Mouse (Mus musculus): ENCODE data around the gene Ppcdc. TPM values are rescaled to one million over a fixed set of nuclear protein-coding genes. Genes with fewer than 3 reads are reported as not detected.

Ppcdc gene
- 10.4 and 11.3 TPM in 2 replicates for polyA plus RNA-seq (2015; fragmentation: Nextera tagmentation; extraction: Ambion mirVana)

DNA sequence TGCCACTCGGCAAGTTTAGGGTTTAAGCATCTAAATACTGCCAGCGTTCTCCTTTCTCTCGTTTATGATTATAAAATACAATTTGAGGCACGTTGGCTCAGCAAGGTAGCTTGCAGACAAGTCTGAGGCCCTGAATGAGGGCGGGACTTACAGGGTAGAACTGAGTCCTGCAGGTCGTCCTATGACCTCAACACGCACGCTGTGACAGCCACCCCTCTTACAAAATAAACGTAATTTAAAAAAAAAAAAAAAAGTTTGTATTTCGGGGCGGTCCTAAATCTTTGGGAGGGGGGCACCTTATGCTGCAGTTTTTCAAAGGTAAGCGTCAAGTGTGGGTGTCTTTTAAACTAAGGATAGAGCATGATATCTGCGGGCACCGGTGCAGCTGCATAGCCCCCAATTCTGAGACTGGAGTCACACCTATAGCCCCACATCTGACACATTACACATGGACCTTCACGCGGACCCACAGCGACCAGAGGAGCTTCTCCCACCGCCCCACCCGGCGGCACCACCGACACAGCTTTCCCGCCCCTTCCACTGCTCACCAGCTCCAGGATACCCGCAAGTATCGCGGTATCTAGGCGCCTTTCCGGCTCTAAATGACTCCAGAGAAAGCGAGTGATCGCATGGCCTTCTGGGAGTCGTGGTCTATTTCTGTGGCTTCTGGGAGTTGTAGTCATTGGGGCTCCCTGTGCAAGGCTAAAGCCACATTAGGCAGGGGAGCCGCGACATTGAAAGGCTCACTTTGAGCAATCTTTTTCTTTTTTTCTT lies at the start of gene Ppcdc:
TSS of gene Ppcdc (minus strand) at position 603 of the 774 bp plus-strand sequence.
- peak within 1 kb of the TSS; percentile 78 for H3K4me2 ChIP-seq
- ATAC-seq (ENCODE audit: low read depth) = peak; percentile 96
- WGBS (ENCODE audit: insufficient replicate concordance) = 1% methylated on average over 32 of the region's 32 CpGs

DNA sequence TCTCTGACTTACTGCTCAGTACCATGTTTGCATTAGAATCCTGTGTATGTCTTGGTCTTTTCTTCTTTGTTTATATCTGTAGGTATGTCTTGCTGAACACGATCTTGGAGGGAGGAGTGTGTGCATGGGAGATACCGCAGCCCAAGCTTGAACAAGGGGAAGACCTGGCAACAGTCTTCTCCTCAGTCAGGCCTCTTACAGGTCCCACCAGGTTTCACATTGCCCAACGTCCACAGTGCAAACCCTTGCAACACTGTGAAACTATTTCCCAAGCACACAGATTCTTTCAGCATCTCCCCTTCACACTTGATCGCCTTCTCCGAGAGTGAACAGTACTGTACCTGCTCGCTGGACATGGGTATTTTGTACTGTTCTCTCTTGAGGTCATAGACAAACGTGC lies 47.9 kb upstream of the Ppcdc start:
- Histone ChIP-seq H3K4me3 (replicated peaks) (no peak overlapping the region), H3K27ac (no peak overlapping the region), H3K4me2 (no peak overlapping the region), H3K9me3 (replicated peaks) (no peaks in the 10 kb centered on the region), H3K36me3 (no peaks in the 10 kb centered on the region), H3K27me3 (peaks cover 25% of the 10 kb centered on the region), H3K4me1 (replicated peaks) (no peaks in the 10 kb centered on the region), H3K9ac (no peak overlapping the region)
- DNase-seq (no peak), ATAC-seq (ENCODE audit: low read depth) (no peak)
- 56% methylated on average over 7 of the region's 7 CpGs for WGBS (ENCODE audit: insufficient replicate concordance)

More for the DNA sequence above, at the start of gene Ppcdc:
- no peaks in the 10 kb centered on the region for H3K9me3 ChIP-seq (replicated peaks)
- H3K36me3 ChIP-seq = 0 out of 2 replicates have a peak, but pooled peaks cover 9% of the 10 kb centered on the region
- peak within 1 kb of the TSS; percentile 80 for H3K27ac ChIP-seq
- peak within 1 kb of the TSS; percentile 70 for H3K4me3 ChIP-seq (replicated peaks)
- H3K27me3 ChIP-seq = no peaks in the 10 kb centered on the region
- peak within 1 kb of the TSS; percentile 78 for H3K9ac ChIP-seq
- DNase-seq = peak; percentile 89
- peaks cover 41% of the 10 kb centered on the region for H3K4me1 ChIP-seq (replicated peaks)

DNA sequence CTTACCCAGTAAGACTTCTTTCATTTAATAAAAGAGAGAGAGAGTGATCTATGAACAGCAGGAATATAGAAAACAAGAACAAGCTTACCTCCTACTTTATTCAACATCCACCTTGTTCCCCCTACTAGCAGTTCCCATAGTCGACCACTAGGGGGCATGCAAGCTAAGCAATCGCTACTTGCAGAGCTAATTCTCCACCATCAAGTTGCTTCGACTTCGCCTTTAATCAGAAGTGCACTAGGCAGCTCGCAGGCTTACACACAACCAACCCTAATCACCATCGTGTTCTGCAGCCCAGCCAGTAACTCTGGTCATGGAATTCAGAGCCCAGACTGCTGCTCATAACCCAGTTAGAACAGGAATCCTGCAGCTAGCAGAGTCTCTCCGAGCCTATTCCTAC lies 45.9 kb upstream of the Ppcdc start:
- Histone ChIP-seq H3K4me3 (replicated peaks) (no peak overlapping the region), H3K36me3 (no peaks in the 10 kb centered on the region), H3K9ac (no peak overlapping the region), H3K27ac (no peak overlapping the region), H3K4me1 (replicated peaks) (no peaks in the 10 kb centered on the region), H3K27me3 (peaks cover 23% of the 10 kb centered on the region), H3K4me2 (no peak overlapping the region), H3K9me3 (replicated peaks) (no peaks in the 10 kb centered on the region)
- DNase-seq = peak; percentile 64
- ATAC-seq (ENCODE audit: low read depth) = no peak
- WGBS (ENCODE audit: insufficient replicate concordance) = 14% methylated on average over 7 of the region's 7 CpGs

DNA sequence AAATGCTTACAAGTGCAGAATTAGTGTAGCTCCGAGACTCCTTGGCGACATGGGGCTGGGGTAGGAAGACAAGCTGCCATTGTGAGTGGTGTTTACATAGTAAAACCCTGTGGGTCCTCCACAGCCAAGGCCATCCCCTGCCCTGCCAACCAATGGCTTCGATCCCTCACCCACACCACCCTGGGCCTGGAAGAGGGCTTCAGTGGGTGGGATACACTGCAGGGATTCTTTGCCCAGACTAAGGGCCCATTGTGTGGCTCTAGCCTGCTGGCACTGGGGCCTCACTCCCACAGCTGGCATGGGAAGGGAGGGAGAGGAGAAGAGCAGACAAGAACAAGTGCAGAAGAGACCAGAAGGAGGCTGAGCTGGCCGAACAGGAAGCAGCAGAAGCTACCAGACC lies 29.0 kb upstream of the Ppcdc start:
- H3K9ac ChIP-seq = no peak overlapping the region
- WGBS (ENCODE audit: insufficient replicate concordance) = 65% methylated on average over 4 of the region's 4 CpGs

DNA sequence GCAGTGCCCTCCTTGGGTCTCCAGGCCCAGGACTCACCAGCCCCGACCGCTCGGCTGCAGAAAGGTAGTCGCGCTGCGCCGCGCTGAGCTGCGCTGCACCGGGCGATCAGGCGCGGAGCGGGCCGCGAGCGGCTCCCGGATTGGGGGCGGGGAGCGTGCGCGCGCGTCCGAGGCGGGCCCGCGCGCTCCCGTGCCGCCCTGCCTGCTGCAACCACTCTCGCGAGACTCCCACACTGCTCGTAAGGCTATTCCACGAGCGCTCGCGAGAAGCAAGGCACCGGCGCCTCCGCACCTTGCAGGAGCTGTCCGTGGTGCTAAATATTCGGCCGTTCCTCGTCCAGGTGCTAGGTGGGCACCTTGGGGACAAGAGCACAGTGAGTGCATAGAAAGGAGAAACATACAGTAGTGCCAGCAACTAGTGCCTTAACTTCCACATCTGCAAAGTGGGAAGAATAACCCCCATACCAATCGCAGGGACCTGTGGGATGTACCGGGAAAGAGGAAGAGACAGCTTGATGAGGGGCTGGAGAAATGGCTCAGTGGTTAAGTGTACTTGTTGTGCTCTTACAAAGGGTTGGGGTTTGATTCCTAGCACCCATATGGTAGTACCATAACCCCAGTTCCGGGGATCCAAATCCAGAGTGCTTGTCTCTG lies 28.1 kb upstream of the Ppcdc start, which contains the start of gene Scamp5:
TSS of gene Scamp5 (minus strand) at position 165 of the 654 bp plus-strand sequence.
- peaks cover 26% of the 10 kb centered on the region for H3K27me3 ChIP-seq
- WGBS (ENCODE audit: insufficient replicate concordance) = 1% methylated on average over 48 of the region's 48 CpGs
- no peaks in the 10 kb centered on the region for H3K36me3 ChIP-seq
- peak within 1 kb of the TSS; percentile 61 for H3K4me3 ChIP-seq (replicated peaks)
- no peaks in the 10 kb centered on the region for H3K9me3 ChIP-seq (replicated peaks)
- H3K9ac ChIP-seq = peak within 1 kb of the TSS; percentile 62
- ATAC-seq (ENCODE audit: low read depth) (peak; percentile 74), DNase-seq (peak; percentile 67)
- peak within 1 kb of the TSS; percentile 70 for H3K4me2 ChIP-seq
- no peak within 1 kb of the TSS for H3K27ac ChIP-seq
- H3K4me1 ChIP-seq (replicated peaks) = peaks cover 29% of the 10 kb centered on the region

More for the DNA sequence above, 29.0 kb upstream of the Ppcdc start:
- no peak overlapping the region for H3K4me3 ChIP-seq (replicated peaks)
- no peaks in the 10 kb centered on the region for H3K9me3 ChIP-seq (replicated peaks)
- H3K4me2 ChIP-seq = no peak overlapping the region
- H3K27me3 ChIP-seq = peaks cover 26% of the 10 kb centered on the region
- H3K4me1 ChIP-seq (replicated peaks) = peaks cover 29% of the 10 kb centered on the region
- no peak for DNase-seq
- no peak for ATAC-seq (ENCODE audit: low read depth)
- H3K27ac ChIP-seq = no peak overlapping the region
- no peaks in the 10 kb centered on the region for H3K36me3 ChIP-seq

DNA sequence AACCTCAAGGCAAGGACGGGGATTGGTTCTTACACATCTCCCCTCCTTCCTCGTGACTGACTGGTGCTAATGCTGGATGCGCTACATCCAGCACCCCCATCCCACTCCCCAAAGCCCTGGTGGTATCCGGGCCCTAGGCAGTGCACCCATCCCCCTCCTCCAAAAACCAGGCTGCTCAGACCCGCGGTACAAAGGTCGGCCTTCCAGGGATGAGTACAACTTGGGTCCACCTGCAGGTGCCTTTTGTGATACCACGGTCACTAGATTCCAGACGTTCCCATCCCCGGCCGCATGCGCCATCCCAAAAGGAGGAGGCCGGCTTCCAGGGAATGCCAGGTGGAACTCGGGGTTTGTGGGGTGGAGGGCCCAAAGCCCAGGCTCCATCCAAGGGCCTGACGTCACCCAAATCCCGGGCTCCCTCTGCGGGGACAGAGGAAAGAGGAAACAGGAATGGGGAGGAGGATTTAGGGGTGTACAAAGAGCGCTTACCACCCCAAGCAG lies 27.4 kb upstream of the Ppcdc start:
- H3K27me3 ChIP-seq = peaks cover 26% of the 10 kb centered on the region
- peak; percentile 31 for ATAC-seq (ENCODE audit: low read depth)
- 8% methylated on average over 18 of the region's 18 CpGs for WGBS (ENCODE audit: insufficient replicate concordance)
- H3K27ac ChIP-seq = no peak overlapping the region
- peak overlapping the region; percentile 62 for H3K9ac ChIP-seq
- H3K4me3 ChIP-seq (replicated peaks) = peak overlapping the region; percentile 61
- H3K9me3 ChIP-seq (replicated peaks) = no peaks in the 10 kb centered on the region
- peak overlapping the region; percentile 70 for H3K4me2 ChIP-seq
- H3K36me3 ChIP-seq = no peaks in the 10 kb centered on the region
- peaks cover 29% of the 10 kb centered on the region for H3K4me1 ChIP-seq (replicated peaks)
- no peak for DNase-seq

DNA sequence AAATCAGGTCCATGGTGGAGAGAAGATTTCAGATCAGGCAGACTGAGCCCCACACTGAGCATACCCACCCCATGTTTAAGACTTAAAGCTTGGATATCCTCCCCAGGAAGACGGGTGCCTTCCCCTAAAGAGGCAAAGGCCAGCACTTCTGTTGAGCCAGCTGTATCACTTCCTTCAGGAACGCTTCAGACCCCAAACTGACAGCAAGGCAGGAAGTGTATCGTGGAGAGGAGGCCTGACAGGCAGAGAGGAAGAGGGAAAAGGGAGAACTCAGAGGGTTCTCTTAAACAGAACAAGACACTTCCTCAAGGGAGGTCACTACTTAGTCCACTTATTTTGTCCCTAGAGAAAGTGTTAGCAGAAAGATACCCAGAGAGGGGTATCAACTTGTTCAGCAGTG lies 26.2 kb upstream of the Ppcdc start:
- Histone ChIP-seq H3K27me3 (peaks cover 26% of the 10 kb centered on the region), H3K36me3 (no peaks in the 10 kb centered on the region), H3K9ac (no peak overlapping the region), H3K4me2 (0 out of 2 replicates have a peak overlapping the region, but pooled peaks have one; percentile 12), H3K4me3 (replicated peaks) (no peak overlapping the region), H3K9me3 (replicated peaks) (no peaks in the 10 kb centered on the region), H3K4me1 (replicated peaks) (peaks cover 29% of the 10 kb centered on the region), H3K27ac (no peak overlapping the region)
- DNase-seq (no peak), ATAC-seq (ENCODE audit: low read depth) (no peak)
- WGBS (ENCODE audit: insufficient replicate concordance) = 10% methylated on average over 3 of the region's 3 CpGs

DNA sequence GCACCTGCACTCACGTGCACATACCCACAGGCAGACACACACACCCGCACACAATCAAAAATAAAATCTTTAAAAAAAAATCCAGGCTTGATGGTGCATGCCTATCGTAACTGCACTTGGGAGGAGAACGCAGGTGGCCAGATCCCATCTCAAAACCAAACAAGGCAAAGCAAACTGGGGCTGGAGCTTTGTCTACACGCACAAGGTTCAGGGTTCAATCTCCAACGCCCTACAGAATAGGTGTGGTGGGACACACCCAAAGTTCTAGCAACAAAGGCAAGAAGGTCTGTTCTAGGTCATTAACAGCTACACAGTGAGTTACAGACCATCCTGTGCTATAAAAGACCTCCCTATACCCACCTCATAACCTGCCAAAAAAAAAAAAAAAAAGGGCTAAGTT lies 22.9 kb upstream of the Ppcdc start:
- H3K27ac ChIP-seq = no peak overlapping the region
- peaks cover 25% of the 10 kb centered on the region for H3K4me1 ChIP-seq (replicated peaks)
- no peak overlapping the region for H3K4me3 ChIP-seq (replicated peaks)
- no peak overlapping the region for H3K4me2 ChIP-seq
- 0 out of 2 replicates have a peak, but pooled peaks cover 3% of the 10 kb centered on the region for H3K36me3 ChIP-seq
- ATAC-seq (ENCODE audit: low read depth) (no peak), DNase-seq (no peak)
- H3K9ac ChIP-seq = no peak overlapping the region
- no peaks in the 10 kb centered on the region for H3K9me3 ChIP-seq (replicated peaks)
- peaks cover 19% of the 10 kb centered on the region for H3K27me3 ChIP-seq
- WGBS (ENCODE audit: insufficient replicate concordance) = 63% methylated on average over 6 of the region's 6 CpGs

DNA sequence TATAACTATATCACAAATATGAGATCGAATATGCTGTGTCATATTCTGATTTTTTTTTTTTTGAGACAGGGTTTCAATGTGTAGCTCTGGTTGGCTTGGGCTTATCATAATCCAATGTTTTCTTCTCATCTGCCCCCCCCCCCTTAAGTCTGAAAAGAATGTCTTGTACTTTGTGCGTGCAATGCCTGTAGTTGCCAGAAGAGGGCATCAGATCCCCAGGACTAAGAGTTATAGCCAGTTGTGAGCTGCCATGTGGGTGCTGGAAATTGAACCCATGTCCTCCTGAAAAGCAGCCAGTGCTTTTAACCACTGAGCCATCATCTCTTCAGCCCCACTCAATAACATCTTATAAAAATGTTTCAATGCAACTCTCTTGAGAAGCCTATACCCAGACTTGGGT lies 19.8 kb upstream of the Ppcdc start:
- no peak overlapping the region for H3K4me2 ChIP-seq
- no peak for ATAC-seq (ENCODE audit: low read depth)
- H3K36me3 ChIP-seq = 0 out of 2 replicates have a peak, but pooled peaks cover 3% of the 10 kb centered on the region
- no peaks in the 10 kb centered on the region for H3K27me3 ChIP-seq
- WGBS (ENCODE audit: insufficient replicate concordance) = 78% methylated on average over 2 of the region's 2 CpGs
- no peak overlapping the region for H3K9ac ChIP-seq
- H3K9me3 ChIP-seq (replicated peaks) = no peaks in the 10 kb centered on the region
- H3K4me1 ChIP-seq (replicated peaks) = no peaks in the 10 kb centered on the region
- H3K27ac ChIP-seq = no peak overlapping the region
- no peak overlapping the region for H3K4me3 ChIP-seq (replicated peaks)
- DNase-seq = no peak

DNA sequence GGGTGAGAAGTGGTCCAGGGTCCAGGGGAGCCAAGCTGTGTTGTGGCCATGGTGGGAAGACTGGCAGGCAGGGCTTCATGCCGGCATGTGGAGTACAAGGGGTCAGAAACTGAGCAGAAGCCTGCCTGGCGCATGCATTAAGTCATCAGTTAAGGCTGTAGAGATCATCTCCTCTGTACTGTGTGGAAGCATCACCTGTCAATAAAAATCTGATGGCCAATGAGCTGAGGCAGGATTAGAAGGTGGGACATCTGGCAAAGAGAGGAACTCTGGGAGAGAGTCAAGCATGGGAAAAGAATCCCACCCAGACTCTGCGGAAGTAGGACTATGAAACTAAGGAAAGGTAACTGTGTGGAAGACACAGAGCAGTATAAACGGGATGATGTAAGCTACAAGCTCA lies 13.6 kb upstream of the Ppcdc start:
- Histone ChIP-seq H3K36me3 (no peaks in the 10 kb centered on the region), H3K27ac (no peak overlapping the region), H3K9ac (no peak overlapping the region), H3K4me1 (replicated peaks) (no peaks in the 10 kb centered on the region), H3K4me2 (no peak overlapping the region), H3K27me3 (no peaks in the 10 kb centered on the region), H3K9me3 (replicated peaks) (no peaks in the 10 kb centered on the region), H3K4me3 (replicated peaks) (no peak overlapping the region)
- ATAC-seq (ENCODE audit: low read depth) (no peak), DNase-seq (no peak)
- WGBS (ENCODE audit: insufficient replicate concordance) = 64% methylated on average over 4 of the region's 4 CpGs

DNA sequence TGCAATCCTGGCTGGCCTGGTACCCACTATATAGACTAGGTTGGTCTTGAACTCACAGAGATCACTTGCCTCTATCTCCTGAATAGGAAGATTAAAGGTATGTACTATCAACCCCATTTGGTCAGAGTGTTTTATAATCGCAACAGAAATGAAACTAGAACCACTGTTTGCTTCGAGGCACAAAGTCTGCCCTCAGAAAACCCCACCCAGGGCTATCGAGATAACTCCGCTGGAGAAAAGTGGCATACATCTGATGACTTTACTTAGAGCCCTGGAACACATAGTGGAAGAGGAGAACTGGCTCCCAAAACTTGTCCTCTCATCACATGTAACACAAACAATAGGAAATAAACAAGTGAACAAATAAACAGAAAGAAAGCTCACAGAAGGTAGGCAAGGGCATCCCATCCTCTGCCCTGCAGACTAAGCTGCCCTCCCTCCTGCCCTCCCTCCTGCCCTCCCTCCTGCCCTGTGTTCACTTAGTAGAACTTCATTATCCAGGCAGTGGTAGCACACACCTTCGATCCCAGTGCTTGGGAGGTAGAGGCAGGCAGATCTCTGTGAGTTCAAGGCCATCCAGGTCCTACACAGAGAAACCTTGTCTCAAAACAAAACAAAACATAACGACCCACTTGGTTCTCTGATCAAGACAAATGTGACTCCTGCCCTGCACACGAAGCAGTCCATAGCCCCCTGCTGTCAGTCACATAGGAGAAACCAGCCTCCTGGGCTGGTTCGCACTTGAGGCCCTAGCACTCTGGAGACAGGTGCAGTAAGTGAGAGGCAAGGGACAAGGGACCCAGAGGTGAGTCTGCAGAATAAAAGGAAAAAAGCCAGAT lies 12.9 kb upstream of the Ppcdc start:
- no peaks in the 10 kb centered on the region for H3K36me3 ChIP-seq
- H3K27me3 ChIP-seq = no peaks in the 10 kb centered on the region
- no peak overlapping the region for H3K9ac ChIP-seq
- no peak overlapping the region for H3K4me3 ChIP-seq (replicated peaks)
- H3K27ac ChIP-seq = no peak overlapping the region
- ATAC-seq (ENCODE audit: low read depth) (no peak), DNase-seq (no peak)
- no peak overlapping the region for H3K4me2 ChIP-seq
- H3K9me3 ChIP-seq (replicated peaks) = no peaks in the 10 kb centered on the region
- H3K4me1 ChIP-seq (replicated peaks) = no peaks in the 10 kb centered on the region
- 59% methylated on average over 8 of the region's 8 CpGs for WGBS (ENCODE audit: insufficient replicate concordance)
